11 mouse cellular contexts compared by ENCODE assay signal in genomic region chr3:105868135-105868534, GRCm38 (mm10). TPM values are rescaled to one million over a fixed set of nuclear protein-coding genes. Genes with fewer than 3 reads are reported as not detected.
DNase-seq lines count a peak whose midpoint lies in the region; ATAC-seq and TF ChIP-seq lines count a peak whose summit lies in the region.
"Had no signal": no experiment of that assay in that cellular context is flagged by ENCODE, and none has a peak within 500 bp of the region (broad histone marks: within the 10 kb centered on the region; RNA-seq: fewer than 3 reads in every experiment).

No protein-coding gene starts in this region.

- no peak for TF ChIP-seq CTCF in lung, adult 2 months (IDR thresholded peaks at IDR 0.05; ENCODE audit: insufficient read depth, low read length)

- no peak overlapping the region for H3K27ac ChIP-seq in lung, embryonic 15.5 days
- H3K27ac ChIP-seq in kidney, embryonic 16.5 days (ENCODE audit: low read length), result 0 out of 2 replicates have a peak overlapping the region, but pooled peaks have one; percentile 43
- H3K27ac ChIP-seq: forebrain, embryonic 12.5 days had no signal

- H3K4me3 ChIP-seq in lung, embryonic 15.5 days, result no peak overlapping the region
- no peak overlapping the region for H3K4me3 ChIP-seq in lung, adult 2 months (replicated peaks; ENCODE audit: extremely low read depth, low read depth, low read length)
- no peak overlapping the region for H3K4me3 ChIP-seq in kidney, embryonic 16.5 days (ENCODE audit: low read length)
- H3K4me3 ChIP-seq: forebrain, embryonic 12.5 days; megakaryocyte, embryonic 14.5 days had no signal

- no peak overlapping the region for H3K4me2 ChIP-seq in lung, embryonic 15.5 days
- no peak overlapping the region for H3K4me2 ChIP-seq in kidney, embryonic 16.5 days (replicated peaks; ENCODE audit: low read depth, low read length)
- H3K4me2 ChIP-seq: forebrain, embryonic 12.5 days had no signal

- no peak for DNase-seq in lung, adult 2 months
- peak; percentile 82 to 86 for DNase-seq in adrenal gland, postnatal 36 days
- DNase-seq in lung, postnatal 25 days (ENCODE audit: low spot score), result peak; percentile 35
- DNase-seq in frontal cortex, postnatal 25 days (ENCODE audit: low spot score in 2 of 2), result no peak
- no peak for DNase-seq in layer of hippocampus, postnatal 14 days (ENCODE audit: low spot score in 2 of 2)

- TF ChIP-seq POLR2A in lung, adult 2 months (IDR thresholded peaks at IDR 0.05; ENCODE audit: borderline replicate concordance, extremely low read depth, low read depth, low read length), result no peak

- WGBS in lung, embryonic 15.5 days, result 8% methylated on average over 2 of the region's 2 CpGs
- 25% methylated on average over 2 of the region's 2 CpGs for WGBS in lung, adult 2 months
- WGBS in kidney, embryonic 16.5 days, result 28% methylated on average over 2 of the region's 2 CpGs

- no peaks in the 10 kb centered on the region for H3K36me3 ChIP-seq in lung, embryonic 15.5 days
- H3K36me3 ChIP-seq in kidney, embryonic 16.5 days (ENCODE audit: insufficient read depth, low read length), result no peaks in the 10 kb centered on the region
- H3K36me3 ChIP-seq: forebrain, embryonic 12.5 days had no signal

- no peak overlapping the region for H3K9ac ChIP-seq in lung, embryonic 15.5 days
- H3K9ac ChIP-seq in kidney, embryonic 16.5 days (replicated peaks; ENCODE audit: low read length), result no peak overlapping the region
- H3K9ac ChIP-seq: forebrain, embryonic 12.5 days had no signal

- no peaks in the 10 kb centered on the region for H3K27me3 ChIP-seq in lung, embryonic 15.5 days
- H3K27me3 ChIP-seq in kidney, embryonic 16.5 days (ENCODE audit: insufficient read depth, low read length), result no peaks in the 10 kb centered on the region
- H3K27me3 ChIP-seq: forebrain, embryonic 12.5 days; megakaryocyte, embryonic 14.5 days had no signal

- 0 out of 2 replicates have a peak, but pooled peaks have one; percentile 36 for ATAC-seq in lung, embryonic 15.5 days (ENCODE audit: borderline replicate concordance, extremely low read depth, low FRiP score, low TSS enrichment)
- no peak for ATAC-seq in kidney, embryonic 16.5 days (ENCODE audit: low FRiP score, low TSS enrichment)

- no peaks in the 10 kb centered on the region for H3K9me3 ChIP-seq in lung, embryonic 15.5 days
- H3K9me3 ChIP-seq in kidney, embryonic 16.5 days (ENCODE audit: low read length), result no peaks in the 10 kb centered on the region
- H3K9me3 ChIP-seq: forebrain, embryonic 12.5 days; megakaryocyte, embryonic 14.5 days had no signal

- H3K4me1 ChIP-seq in lung, embryonic 15.5 days, result peaks cover 25% of the 10 kb centered on the region
- peaks cover 8% of the 10 kb centered on the region for H3K4me1 ChIP-seq in lung, adult 2 months (ENCODE audit: control insufficient read depth, insufficient read depth, low read length)
- peaks cover 17% of the 10 kb centered on the region; the same call in 1 of the 2 replicates for H3K4me1 ChIP-seq in kidney, embryonic 16.5 days (ENCODE audit: insufficient read depth, low read length)

RNA-seq across cellular contexts. Expression of gene Adora3, which starts 2.5 kb away (rescaled TPM):
- polyA plus RNA-seq in lung, embryonic 15.5 days (2015; fragmentation: Nextera tagmentation; extraction: Ambion mirVana), result 0.14 and 0.21 TPM in 2 replicates
- polyA plus RNA-seq in lung, adult 2 months (2012; rRNA removed), result 0.84 and 1.2 TPM in 2 replicates
- under 1 TPM in 1 of 2 experiments, not detected in 1; 0.40 TPM for total RNA-seq in adrenal gland, postnatal 36 days (2021)
- not detected in 2 replicates for polyA plus RNA-seq in kidney, embryonic 16.5 days (2015; fragmentation: Nextera tagmentation; extraction: Ambion mirVana)
- under 1 TPM; 0.62 to 0.95 TPM for total RNA-seq in layer of hippocampus, postnatal 14 days (2021)
- polyA plus RNA-seq: heart, embryonic 14.5 days had no signal

RNA-seq across cellular contexts. Expression of gene Tmigd3, which starts 2.6 kb away (rescaled TPM):
- 0.25 and 0.47 TPM in 2 replicates for polyA plus RNA-seq in lung, embryonic 15.5 days (2015; fragmentation: Nextera tagmentation; extraction: Ambion mirVana)
- 1.3 and 2.2 TPM in 2 replicates for polyA plus RNA-seq in lung, adult 2 months (2012; rRNA removed)
- under 1 TPM in 1 of 2 experiments, not detected in 1; 0.33 TPM for total RNA-seq in adrenal gland, postnatal 36 days (2021)
- polyA plus RNA-seq in kidney, embryonic 16.5 days (2015; fragmentation: Nextera tagmentation; extraction: Ambion mirVana), result not detected in 2 replicates
- total RNA-seq in layer of hippocampus, postnatal 14 days (2021), result under 1 TPM in 1 of 2 experiments, not detected in 1; 0.69 TPM
- total RNA-seq: neutrophil, adult 5-6 weeks had no signal
- polyA plus RNA-seq: forebrain, embryonic 12.5 days had no signal

Comparison
In these comparisons a context has a peak if more than half of its experiments do, and no peak if none do; other contexts are left out.
1. DNase-seq: peak in adrenal gland, postnatal 36 days (2 of 2) and lung, postnatal 25 days (single experiment); none in lung, adult 2 months (single experiment), frontal cortex, postnatal 25 days (0 of 2) and layer of hippocampus, postnatal 14 days (0 of 2).